15 mouse cellular contexts compared by ENCODE assay signal in genomic region chr2:102223355-102224128, GRCm38 (mm10). TPM values are rescaled to one million over a fixed set of nuclear protein-coding genes. Genes with fewer than 3 reads are reported as not detected.
DNase-seq lines count a peak whose midpoint lies in the region; ATAC-seq and TF ChIP-seq lines count a peak whose summit lies in the region.
"Had no signal": no experiment of that assay in that cellular context is flagged by ENCODE, and none has a peak within 500 bp of the region (broad histone marks: within the 10 kb centered on the region; RNA-seq: fewer than 3 reads in every experiment).

No protein-coding gene starts in this region.

- H3K27me3 ChIP-seq in lung, embryonic 14.5 days (ENCODE audit: insufficient read depth, low read length): no peaks in the 10 kb centered on the region
- H3K27me3 ChIP-seq in forebrain, embryonic 16.5 days (replicated peaks; ENCODE audit: control insufficient read depth, insufficient read depth, low read length): no peaks in the 10 kb centered on the region
- H3K27me3 ChIP-seq in midbrain, embryonic 11.5 days (ENCODE audit: control insufficient read depth, insufficient read depth, low read length): no peaks in the 10 kb centered on the region
- H3K27me3 ChIP-seq in kidney, embryonic 15.5 days: 0 out of 2 replicates have a peak, but pooled peaks cover 3% of the 10 kb centered on the region
- H3K27me3 ChIP-seq: limb, embryonic 15.5 days; Patski had no signal

- no peak overlapping the region for H3K4me3 ChIP-seq in lung, embryonic 14.5 days (ENCODE audit: low read depth, low read length)
- no peak overlapping the region for H3K4me3 ChIP-seq in forebrain, embryonic 16.5 days (replicated peaks; ENCODE audit: low read length)
- H3K4me3 ChIP-seq in midbrain, embryonic 11.5 days (ENCODE audit: low read depth, low read length): no peak overlapping the region
- no peak overlapping the region for H3K4me3 ChIP-seq in kidney, embryonic 15.5 days (replicated peaks)
- H3K4me3 ChIP-seq: limb, embryonic 15.5 days had no signal

- no peaks in the 10 kb centered on the region for H3K36me3 ChIP-seq in lung, embryonic 14.5 days (ENCODE audit: insufficient read depth)
- H3K36me3 ChIP-seq in forebrain, embryonic 16.5 days (ENCODE audit: control insufficient read depth, insufficient read depth): no peaks in the 10 kb centered on the region
- H3K36me3 ChIP-seq in midbrain, embryonic 11.5 days (ENCODE audit: control insufficient read depth, insufficient read depth, low read length): no peaks in the 10 kb centered on the region
- H3K36me3 ChIP-seq in kidney, embryonic 15.5 days: no peaks in the 10 kb centered on the region
- H3K36me3 ChIP-seq: limb, embryonic 15.5 days had no signal

- H3K9ac ChIP-seq in lung, embryonic 14.5 days: no peak overlapping the region
- H3K9ac ChIP-seq in forebrain, embryonic 16.5 days (replicated peaks; ENCODE audit: low read depth, low read length): 0 out of 2 replicates have a peak overlapping the region, but pooled peaks have one; percentile 1
- peak overlapping the region; percentile 28; the same call in 1 of the 2 replicates for H3K9ac ChIP-seq in midbrain, embryonic 11.5 days (ENCODE audit: low read length)
- no peak overlapping the region for H3K9ac ChIP-seq in kidney, embryonic 15.5 days
- H3K9ac ChIP-seq: limb, embryonic 15.5 days had no signal

- no peaks in the 10 kb centered on the region for H3K9me3 ChIP-seq in lung, embryonic 14.5 days (ENCODE audit: low read depth, low read length)
- no peaks in the 10 kb centered on the region; the same call in 1 of the 2 replicates for H3K9me3 ChIP-seq in forebrain, embryonic 16.5 days (ENCODE audit: control insufficient read depth, low read length)
- H3K9me3 ChIP-seq in midbrain, embryonic 11.5 days (ENCODE audit: control insufficient read depth, low read length): no peaks in the 10 kb centered on the region
- H3K9me3 ChIP-seq in kidney, embryonic 15.5 days (replicated peaks): no peaks in the 10 kb centered on the region
- H3K9me3 ChIP-seq: limb, embryonic 15.5 days had no signal

- 23% methylated on average over 11 of the region's 11 CpGs for WGBS in lung, embryonic 14.5 days
- WGBS in forebrain, embryonic 16.5 days: 2% methylated on average over 11 of the region's 11 CpGs
- 5% methylated on average over 11 of the region's 11 CpGs for WGBS in midbrain, embryonic 11.5 days
- WGBS in kidney, embryonic 15.5 days: 36% methylated on average over 11 of the region's 11 CpGs

- no peak overlapping the region for H3K4me2 ChIP-seq in lung, embryonic 14.5 days
- peak overlapping the region; percentile 1 for H3K4me2 ChIP-seq in forebrain, embryonic 16.5 days (ENCODE audit: low read length)
- H3K4me2 ChIP-seq in midbrain, embryonic 11.5 days: peak overlapping the region; percentile 6
- H3K4me2 ChIP-seq in kidney, embryonic 15.5 days: no peak overlapping the region
- H3K4me2 ChIP-seq: limb, embryonic 15.5 days had no signal

- peaks cover 3% of the 10 kb centered on the region; the same call in 1 of the 2 replicates for H3K4me1 ChIP-seq in lung, embryonic 14.5 days (ENCODE audit: insufficient read depth)
- peaks cover 16% of the 10 kb centered on the region for H3K4me1 ChIP-seq in forebrain, embryonic 16.5 days (replicated peaks; ENCODE audit: control insufficient read depth, insufficient read depth, low read length)
- peaks cover 16% of the 10 kb centered on the region for H3K4me1 ChIP-seq in midbrain, embryonic 11.5 days (ENCODE audit: control insufficient read depth, insufficient read depth, low read length)
- H3K4me1 ChIP-seq in kidney, embryonic 15.5 days: 0 out of 2 replicates have a peak, but pooled peaks cover 3% of the 10 kb centered on the region
- H3K4me1 ChIP-seq: limb, embryonic 15.5 days had no signal

- peak; percentile 22 for DNase-seq in lung, embryonic 14.5 days
- no peak for DNase-seq in lung, postnatal 36 days
- peak; percentile 86 for DNase-seq in midbrain, embryonic 11.5 days (ENCODE audit: low spot score, missing footprints)
- peak; percentile 59 for DNase-seq in retina, embryonic 14.5 days (ENCODE audit: low spot score)
- DNase-seq in kidney, adult 11 months: no peak
- DNase-seq in adrenal gland, postnatal 14 days: no peak
- DNase-seq: embryo, embryonic 11 days; heart, postnatal 14 days; lung, postnatal 14 days; right cerebral cortex, postnatal 4 days had no signal

- no peak for TF ChIP-seq CTCF in lung, embryonic 14.5 days (IDR thresholded peaks at IDR 0.05; ENCODE audit: low read depth)

- H3K27ac ChIP-seq in lung, embryonic 14.5 days (ENCODE audit: low read depth): no peak overlapping the region
- H3K27ac ChIP-seq in forebrain, embryonic 16.5 days (ENCODE audit: low read length): peak overlapping the region; percentile 1; the same call in 1 of the 2 replicates
- peak overlapping the region; percentile 22; the same call in 1 of the 2 replicates for H3K27ac ChIP-seq in midbrain, embryonic 11.5 days (ENCODE audit: low read depth, low read length)
- no peak overlapping the region for H3K27ac ChIP-seq in kidney, embryonic 15.5 days
- H3K27ac ChIP-seq: limb, embryonic 15.5 days; stomach, postnatal 0 days had no signal

- no peak for ATAC-seq in lung, embryonic 14.5 days (ENCODE audit: insufficient read depth)
- peak; percentile 77 for ATAC-seq in forebrain, embryonic 16.5 days
- ATAC-seq in midbrain, embryonic 11.5 days (ENCODE audit: low FRiP score): peak; percentile 75
- no peak for ATAC-seq in kidney, embryonic 15.5 days (replicated peaks; ENCODE audit: low FRiP score)
- ATAC-seq: Patski had no signal

RNA-seq across cellular contexts. Expression of gene Ldlrad3, which starts 37.4 kb away (rescaled TPM):
- 58.3 and 60.4 TPM in 2 replicates for polyA plus RNA-seq in lung, embryonic 14.5 days (2014; fragmentation: Nextera tagmentation; extraction: Ambion mirVana)
- 29.0 and 30.6 TPM in 2 replicates for polyA plus RNA-seq in forebrain, embryonic 16.5 days (2015; fragmentation: Nextera tagmentation; extraction: Ambion mirVana)
- 53.1 and 57.7 TPM in 2 replicates for polyA plus RNA-seq in midbrain, embryonic 11.5 days (2014; fragmentation: Nextera tagmentation; extraction: Ambion mirVana)
- polyA plus RNA-seq in kidney, embryonic 15.5 days (2015; fragmentation: Nextera tagmentation; extraction: Ambion mirVana): 38.0 and 40.4 TPM in 2 replicates
- total RNA-seq in adrenal gland, postnatal 14 days (2021): 10.8 and 11.7 TPM in 2 replicates

Comparison
In these comparisons a context has a peak if more than half of its experiments do, and no peak if none do; other contexts are left out.
1. DNase-seq: peak in lung, embryonic 14.5 days (single experiment), midbrain, embryonic 11.5 days (single experiment) and retina, embryonic 14.5 days (single experiment); none in lung, postnatal 36 days (single experiment), kidney, adult 11 months (single experiment) and adrenal gland, postnatal 14 days (single experiment).
2. ATAC-seq: peak in forebrain, embryonic 16.5 days (single experiment) and midbrain, embryonic 11.5 days (single experiment); none in lung, embryonic 14.5 days (single experiment) and kidney, embryonic 15.5 days (single experiment).
3. H3K27ac ChIP-seq: peak in forebrain, embryonic 16.5 days (single experiment) and midbrain, embryonic 11.5 days (single experiment); none in lung, embryonic 14.5 days (single experiment) and kidney, embryonic 15.5 days (single experiment).
4. H3K4me2 ChIP-seq: peak in forebrain, embryonic 16.5 days (single experiment) and midbrain, embryonic 11.5 days (single experiment); none in lung, embryonic 14.5 days (single experiment) and kidney, embryonic 15.5 days (single experiment).
5. H3K9ac ChIP-seq: peak in forebrain, embryonic 16.5 days (single experiment) and midbrain, embryonic 11.5 days (single experiment); none in lung, embryonic 14.5 days (single experiment) and kidney, embryonic 15.5 days (single experiment).